Mouse (Mus musculus) stomach, adult 2 months (tissue): ENCODE data around the gene Lamb3. TPM values are rescaled to one million over a fixed set of nuclear protein-coding genes. Genes with fewer than 3 reads are reported as not detected.

Experiments used
- polyA plus RNA-seq: library from polyadenylated mRNA; depleted of rRNA; stranded (reverse); fragments of >200 nt; gene quantifications from 2 replicates; pipeline ENCODE4 v1.2.3, GENCODE M21; 2012; rRNA removed

The Lamb3 gene
- polyA plus RNA-seq, result 21.6 and 33.5 TPM in 2 replicates

GRCm38 (mm10) chr1:193207503-193207902 is at the start of gene Lamb3:
Gene Lamb3 (plus strand): TSS chr1:193207699.

GRCm38 (mm10) chr1:193167746-193168145 is 39.8 kb upstream of the Lamb3 start, which contains the start of gene A130010J15Rik:
Gene A130010J15Rik (plus strand): TSS chr1:193168046.

GRCm38 (mm10) chr1:193201383-193201778 is 6.1 kb upstream of the Lamb3 start, which contains the start of gene Traf3ip3:
Gene Traf3ip3 (minus strand): TSS chr1:193201703.

GRCm38 (mm10) chr1:193263955-193264598 is 56.6 kb downstream of the Lamb3 start, which contains the start of gene Hsd11b1:
Gene Hsd11b1 (minus strand): TSS chr1:193264075.

GRCm38 (mm10) chr1:193272916-193273601 is 65.6 kb downstream of the Lamb3 start, which contains the start of gene G0s2:
Gene G0s2 (minus strand): TSS chr1:193273217.

GRCm38 (mm10) chr1:193370096-193370495 is 162.6 kb downstream of the Lamb3 start, which contains the start of gene Camk1g:
Gene Camk1g (minus strand): TSS chr1:193370298.

Other genes starting within 250 kb of the Lamb3 start
- not detected in 2 replicates for gene Syt14, start 171.9 kb upstream of the Lamb3 start, polyA plus RNA-seq
- 3.6 and 4.8 TPM in 2 replicates for gene Diexf, start 77.4 kb upstream of the Lamb3 start, polyA plus RNA-seq
- gene Irf6, start 54.6 kb upstream of the Lamb3 start, polyA plus RNA-seq, result 52.5 and 61.6 TPM in 2 replicates
- 0.80 and 1.7 TPM in 2 replicates for gene A130010J15Rik, start 39.7 kb upstream of the Lamb3 start, polyA plus RNA-seq
- 0.12 and 0.22 TPM in 2 replicates for gene Traf3ip3, start 6.0 kb upstream of the Lamb3 start, polyA plus RNA-seq
- 4.6 and 6.2 TPM in 2 replicates for gene Hsd11b1, start 56.4 kb downstream of the Lamb3 start, polyA plus RNA-seq
- 19.3 and 35.3 TPM in 2 replicates for gene G0s2, start 65.5 kb downstream of the Lamb3 start, polyA plus RNA-seq
- gene Camk1g, start 162.6 kb downstream of the Lamb3 start, polyA plus RNA-seq, result 0.06 and 0.34 TPM in 2 replicates